Mouse (Mus musculus) heart, postnatal 0 days (tissue): ENCODE measurements around the gene Ankrd61. TPM values are rescaled to one million over a fixed set of nuclear protein-coding genes. Genes with fewer than 3 reads are reported as not detected.

Source experiments
- ATAC-seq: fragments of 200-750 bp; cut with Nextera tagmentation; 2 replicates; pipeline ENCODE4 v1.8.0; 2017; ENCODE audit warnings: low read depth, moderate number of reproducible peaks, moderate library complexity; ENCODE audit not compliant: insufficient read depth
- DNase-seq: peaks from one replicate; pipeline ENCODE4 v3.0.0-alpha.2; 2016; ENCODE audit warnings: low spot score
- H3K27ac ChIP-seq: fragments of 300-500 bp; sonication (generic); 2 replicates; pipeline ENCODE4 v1.5.1; 2014; ENCODE audit warnings: low read depth, mild to moderate bottlenecking
- H3K27me3 ChIP-seq: fragments of 300-500 bp; sonication (generic); 2 replicates; pipeline ENCODE4 v1.6.1; 2014; ENCODE audit warnings: low read length, mixed read lengths; ENCODE audit not compliant: control insufficient read depth, insufficient read depth
- H3K36me3 ChIP-seq: fragments of 300-500 bp; sonication (generic); replicated peaks from 2 replicates; pipeline ENCODE4 v1.6.1; 2014; ENCODE audit warnings: low read length, mixed read lengths; ENCODE audit not compliant: control insufficient read depth, insufficient read depth
- H3K4me1 ChIP-seq: fragments of 300-500 bp; sonication (generic); 2 replicates; pipeline ENCODE4 v1.6.1; 2014; ENCODE audit warnings: antibody characterized with exemption; ENCODE audit not compliant: control insufficient read depth, insufficient read depth
- H3K4me2 ChIP-seq: fragments of 300-500 bp; sonication (generic); 2 replicates; pipeline ENCODE4 v1.6.1; 2014; ENCODE audit warnings: low read depth, mild to moderate bottlenecking, low read length, moderate library complexity
- H3K4me3 ChIP-seq: fragments of 300-500 bp; sonication (generic); 2 replicates; pipeline ENCODE4 v1.5.1; 2014; ENCODE audit warnings: low read depth, low read length
- H3K9ac ChIP-seq: fragments of 300-500 bp; sonication (generic); replicated peaks from 2 replicates; pipeline ENCODE4 v1.6.1; 2014; ENCODE audit warnings: low read depth, low read length, mixed read lengths
- H3K9me3 ChIP-seq: fragments of 300-500 bp; sonication (generic); replicated peaks from 2 replicates; pipeline ENCODE4 v1.6.1; 2016; ENCODE audit warnings: low read length; ENCODE audit not compliant: control insufficient read depth
- CTCF ChIP-seq: IDR thresholded peaks from 2 replicates; pipeline ENCODE4 v1.5.1; 2016; ENCODE audit warnings: antibody characterized with exemption, control low read depth, low read depth
- EP300 ChIP-seq: IDR thresholded peaks from 2 replicates; pipeline ENCODE4 v1.6.1; 2016; ENCODE audit warnings: antibody characterized with exemption, low read depth
- WGBS: fragments of 180-500 bp; shearing (Covaris S2); extraction: QIAGEN DNeasy Blood & Tissue Kit; methylation state at CpG from one replicate; pipeline ENCODE4 v1.1.7; 2014; 5-methylcytosine and 5-hydroxymethylcytosine counted together
- polyA plus RNA-seq: library from polyadenylated mRNA; unstranded; fragments of >200 nt; fragmentation: Nextera tagmentation; extraction: Ambion mirVana; gene quantifications from 2 replicates; pipeline ENCODE4 v1.2.1, GENCODE M21; 2015
- total RNA-seq: library from RNA; depleted of rRNA; stranded (reverse); fragments of >200 nt; gene quantifications from 2 replicates; pipeline ENCODE4 v1.2.3, GENCODE M21; 2014; ENCODE audit warnings: low replicate concordance

Ankrd61 gene
- total and polyA plus RNA-seq, 2 experiments from 2014 or later: 0.07 TPM; not detected in 1

- H3K9me3 ChIP-seq: no peaks in the 10 kb centered on the region
- ATAC-seq: no peak
- TF ChIP-seq EP300 (no peak), CTCF (no peak)
- H3K4me2 ChIP-seq: no peak overlapping the region
- H3K27me3 ChIP-seq: no peaks in the 10 kb centered on the region
- no peak for DNase-seq
- H3K36me3 ChIP-seq: peaks cover 83% of the 10 kb centered on the region
- H3K4me1 ChIP-seq: no peaks in the 10 kb centered on the region
- 72% methylated on average over 6 of the region's 6 CpGs for WGBS
- no peak overlapping the region for H3K4me3 ChIP-seq
- no peak overlapping the region; the same call in 1 of the 2 replicates for H3K9ac ChIP-seq
- H3K27ac ChIP-seq: no peak overlapping the region
Measured at GRCm38 (mm10) chr5:143924781-143925452, 27.4 kb upstream of the Ankrd61 start.

GRCm38 (mm10) chr5:143918120-143918519 is 20.6 kb upstream of the Ankrd61 start:
- no peak for TF ChIP-seq CTCF
- no peak for ATAC-seq
- Histone ChIP-seq H3K9me3 (no peaks in the 10 kb centered on the region), H3K4me3 (no peak overlapping the region), H3K27ac (no peak overlapping the region), H3K4me1 (no peaks in the 10 kb centered on the region), H3K36me3 (peaks cover 67% of the 10 kb centered on the region), H3K27me3 (no peaks in the 10 kb centered on the region), H3K9ac (no peak overlapping the region), H3K4me2 (no peak overlapping the region)
- 96% methylated on average over 3 of the region's 3 CpGs for WGBS
- DNase-seq: no peak

- H3K9me3 ChIP-seq: no peaks in the 10 kb centered on the region
- H3K4me3 ChIP-seq: no peak overlapping the region
- H3K4me2 ChIP-seq: no peak overlapping the region
- no peak overlapping the region for H3K27ac ChIP-seq
- 46% methylated on average over 5 of the region's 5 CpGs for WGBS
- H3K9ac ChIP-seq: no peak overlapping the region
- peaks cover 63% of the 10 kb centered on the region for H3K36me3 ChIP-seq
- H3K4me1 ChIP-seq: no peaks in the 10 kb centered on the region
- no peak for ATAC-seq
- DNase-seq: peak; percentile 59
- no peaks in the 10 kb centered on the region for H3K27me3 ChIP-seq
- no peak for TF ChIP-seq EP300
- peak; percentile 73 for TF ChIP-seq CTCF
Measured at GRCm38 (mm10) chr5:143917418-143917817, 19.9 kb upstream of the Ankrd61 start.

GRCm38 (mm10) chr5:143916221-143916620 is 18.7 kb upstream of the Ankrd61 start:
- no peak overlapping the region for H3K9ac ChIP-seq
- peaks cover 54% of the 10 kb centered on the region for H3K36me3 ChIP-seq
- no peaks in the 10 kb centered on the region for H3K27me3 ChIP-seq
- no peak for ATAC-seq
- no peaks in the 10 kb centered on the region for H3K9me3 ChIP-seq
- H3K4me3 ChIP-seq: no peak overlapping the region
- WGBS: 88% methylated on average over 9 of the region's 9 CpGs
- DNase-seq: no peak
- no peak overlapping the region for H3K27ac ChIP-seq
- TF ChIP-seq EP300 (no peak), CTCF (no peak)
- no peak overlapping the region for H3K4me2 ChIP-seq
- no peaks in the 10 kb centered on the region for H3K4me1 ChIP-seq

- Histone ChIP-seq H3K4me3 (peak within 1 kb of the TSS; percentile 73), H3K36me3 (peaks cover 27% of the 10 kb centered on the region), H3K9ac (peak within 1 kb of the TSS; percentile 65), H3K27me3 (no peaks in the 10 kb centered on the region), H3K27ac (peak within 1 kb of the TSS; percentile 95), H3K4me2 (peak within 1 kb of the TSS; percentile 82), H3K4me1 (peaks cover 10% of the 10 kb centered on the region; the same call in 1 of the 2 replicates), H3K9me3 (no peaks in the 10 kb centered on the region)
- peak; percentile 99 for DNase-seq
- no peak for TF ChIP-seq CTCF
- TF ChIP-seq EP300: no peak
- under 1% methylated on average over 70 of the region's 70 CpGs for WGBS
- peak; percentile 99 for ATAC-seq
Measured at GRCm38 (mm10) chr5:143909417-143910400, 12.2 kb upstream of the Ankrd61 start, which contains the start of the genes Aimp2 and Pms2. Gene Aimp2 (minus strand): TSS chr5:143909847. Gene Pms2 (plus strand): TSS chr5:143909964.
